Mouse (Mus musculus): Measurements from ENCODE around the gene Ccdc113.

Ccdc113 gene

GRCm38 (mm10) chr8:95533584-95534387 lies at the start of gene Ccdc113:
TSS of gene Ccdc113 (plus strand) at chr8:95534085.
- peak; percentile 71 to 73 for DNase-seq

- DNase-seq = peak; percentile 16 to 20
These were observed 45.8 kb upstream of the Ccdc113 start for GRCm38 (mm10) chr8:95487800-95488697.

- peak; percentile 93 for DNase-seq
These were observed 45.1 kb upstream of the Ccdc113 start for GRCm38 (mm10) chr8:95488698-95489332.

GRCm38 (mm10) chr8:95490006-95490405 lies 43.9 kb upstream of the Ccdc113 start, which contains the start of gene Csnk2a2:
TSS of gene Csnk2a2 (minus strand) at chr8:95490039.
- DNase-seq = no peak

GRCm38 (mm10) chr8:95492057-95492456 lies 41.8 kb upstream of the Ccdc113 start:
- no peak for DNase-seq

GRCm38 (mm10) chr8:95495444-95495843 lies 38.4 kb upstream of the Ccdc113 start:
- no peak for DNase-seq

GRCm38 (mm10) chr8:95496420-95496819 lies 37.5 kb upstream of the Ccdc113 start:
- no peak for DNase-seq

GRCm38 (mm10) chr8:95497821-95498220 lies 36.1 kb upstream of the Ccdc113 start:
- DNase-seq = no peak

GRCm38 (mm10) chr8:95499266-95500064 lies 34.4 kb upstream of the Ccdc113 start:
- peak; percentile 41 to 69 for DNase-seq

GRCm38 (mm10) chr8:95500436-95500835 lies 33.4 kb upstream of the Ccdc113 start:
- no peak for DNase-seq

GRCm38 (mm10) chr8:95502431-95502830 lies 31.5 kb upstream of the Ccdc113 start:
- no peak for DNase-seq

- no peak for DNase-seq
These were observed 29.1 kb upstream of the Ccdc113 start for GRCm38 (mm10) chr8:95504835-95505234.

GRCm38 (mm10) chr8:95505606-95506005 lies 28.3 kb upstream of the Ccdc113 start:
- no peak for DNase-seq

GRCm38 (mm10) chr8:95506245-95506644 lies 27.6 kb upstream of the Ccdc113 start:
- DNase-seq = peak in 1 of 2 experiments; percentile 12

- no peak for DNase-seq
These were observed 21.6 kb upstream of the Ccdc113 start for GRCm38 (mm10) chr8:95512257-95512656.

- no peak for DNase-seq
These were observed 20.7 kb upstream of the Ccdc113 start for GRCm38 (mm10) chr8:95513219-95513618.

- DNase-seq = no peak
These were observed 17.0 kb upstream of the Ccdc113 start for GRCm38 (mm10) chr8:95516928-95517327.

GRCm38 (mm10) chr8:95523991-95524390 lies 9.9 kb upstream of the Ccdc113 start:
- DNase-seq = no peak

- DNase-seq = no peak
These were observed 5.7 kb upstream of the Ccdc113 start for GRCm38 (mm10) chr8:95528194-95528593.

GRCm38 (mm10) chr8:95528750-95529310 lies 5.1 kb upstream of the Ccdc113 start:
- DNase-seq = no peak

GRCm38 (mm10) chr8:95532206-95532605 lies 1.7 kb upstream of the Ccdc113 start:
- DNase-seq = no peak

- DNase-seq = no peak
These were observed 5.6 kb downstream of the Ccdc113 start for GRCm38 (mm10) chr8:95539487-95539886.

All from cerebellum, postnatal 14 days (tissue).